Mouse (Mus musculus): ENCODE measurements around the gene Tbl3. TPM values are rescaled to one million over a fixed set of nuclear protein-coding genes. Genes with fewer than 3 reads are reported as not detected.

The Tbl3 gene
- total and polyA plus RNA-seq, 3 experiments = 103 to 111 TPM; not detected in 1

DNA sequence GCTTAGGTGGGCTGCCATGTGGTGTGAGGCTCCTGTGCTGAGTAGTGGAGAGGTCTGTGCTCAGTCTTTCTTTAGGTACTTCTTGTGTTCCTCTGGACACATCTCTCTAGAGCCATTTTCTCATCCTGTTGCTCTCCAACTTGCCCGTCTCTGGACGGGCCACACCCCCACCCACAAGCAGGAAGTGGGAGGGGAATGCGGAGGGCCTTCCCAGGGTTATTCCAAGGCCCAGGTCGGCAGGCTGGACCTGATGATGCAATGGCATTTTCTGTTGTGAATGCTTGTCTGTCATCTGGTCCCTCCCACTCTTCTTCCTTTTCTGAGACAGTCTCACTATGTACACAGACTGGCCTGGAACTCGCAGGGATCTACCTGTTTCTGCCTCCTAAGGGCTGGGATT is 35.3 kb downstream of the Tbl3 start:
- peaks cover 0 to 26% of the 10 kb centered on the region in 2 experiments; a peak in 3 of 4 replicates for H3K4me1 ChIP-seq (ENCODE audit: control insufficient read depth in 1 of 2, insufficient read depth in 2 of 2, low read length in 2 of 2)
- no peak overlapping the region for H3K4me3 ChIP-seq (ENCODE audit: control insufficient read depth in 1 of 2, insufficient read depth in 1 of 2, low read depth in 2 of 2, low read length in 2 of 2)
- H3K9me3 ChIP-seq (replicated peaks; ENCODE audit: insufficient read depth, low read length) = no peaks in the 10 kb centered on the region
- H3K79me2 ChIP-seq (ENCODE audit: control insufficient read depth, insufficient read depth, low read length, poor library complexity) = peaks cover 51% of the 10 kb centered on the region
- no peak for DNase-seq (ENCODE audit: low read depth, low spot score)
- TF ChIP-seq ETS1 (IDR thresholded peaks at IDR 0.05; ENCODE audit: low read depth, low read length) (0 out of 2 replicates have a peak, but pooled peaks have one; percentile 17), GABPA (IDR thresholded peaks at IDR 0.05; ENCODE audit: low read depth, low read length) (no peak), ELF1 (IDR thresholded peaks at IDR 0.05; ENCODE audit: low read depth, low read length) (0 out of 2 replicates have a peak, but pooled peaks have one; percentile 29), TBP (IDR thresholded peaks at IDR 0.05; ENCODE audit: low read depth, low read length) (no peak)
- H3K9ac ChIP-seq (ENCODE audit: control insufficient read depth, low read depth, low read length, poor library complexity, severe bottlenecking) = peak overlapping the region; percentile 31
- no peaks in the 10 kb centered on the region for H3K27me3 ChIP-seq (ENCODE audit: control insufficient read depth in 1 of 2, insufficient read depth in 2 of 2, low read length in 2 of 2)
- peaks cover 3 to 14% of the 10 kb centered on the region in 2 experiments; a peak in 3 of 4 replicates for H3K36me3 ChIP-seq (ENCODE audit: control insufficient read depth in 1 of 2, insufficient read depth in 2 of 2, low read length in 2 of 2)
- H3K27ac ChIP-seq (ENCODE audit: control insufficient read depth, low read depth, low read length) = peak overlapping the region; percentile 14; the same call in 1 of the 2 replicates

DNA sequence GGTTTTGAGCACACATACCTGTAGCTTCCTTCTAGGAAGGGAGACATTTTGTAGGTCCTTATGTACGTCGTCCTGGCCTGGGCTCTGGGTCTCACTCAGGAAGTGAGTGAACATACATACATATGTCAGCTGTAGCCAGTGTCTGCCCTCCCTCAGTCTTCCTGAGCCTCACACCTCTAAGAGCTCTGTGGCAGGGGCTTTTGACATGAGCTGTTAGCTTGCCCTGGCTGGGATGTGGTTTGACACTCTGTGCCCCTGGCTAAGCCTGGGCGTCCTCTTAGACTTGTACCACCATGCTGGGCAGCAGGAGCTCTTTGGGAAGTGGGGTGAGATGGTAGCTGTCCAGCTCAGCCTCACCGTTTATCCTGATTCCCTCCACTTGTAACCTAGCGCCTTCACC is 36.1 kb downstream of the Tbl3 start:
- Histone ChIP-seq H3K27ac (ENCODE audit: control insufficient read depth, low read depth, low read length) (no peak overlapping the region), H3K4me3 (ENCODE audit: control insufficient read depth in 1 of 2, insufficient read depth in 1 of 2, low read depth in 2 of 2, low read length in 2 of 2) (no peak overlapping the region; a peak in 1 of 4 replicates), H3K79me2 (ENCODE audit: control insufficient read depth, insufficient read depth, low read length, poor library complexity) (peaks cover 51% of the 10 kb centered on the region), H3K36me3 (ENCODE audit: control insufficient read depth in 1 of 2, insufficient read depth in 2 of 2, low read length in 2 of 2) (peaks cover 0 to 14% of the 10 kb centered on the region in 2 experiments; a peak in 2 of 4 replicates), H3K4me1 (ENCODE audit: control insufficient read depth in 1 of 2, insufficient read depth in 2 of 2, low read length in 2 of 2) (peaks cover 0 to 26% of the 10 kb centered on the region in 2 experiments; a peak in 3 of 4 replicates), H3K9ac (ENCODE audit: control insufficient read depth, low read depth, low read length, poor library complexity, severe bottlenecking) (no peak overlapping the region), H3K27me3 (ENCODE audit: control insufficient read depth in 1 of 2, insufficient read depth in 2 of 2, low read length in 2 of 2) (no peaks in the 10 kb centered on the region), H3K9me3 (replicated peaks; ENCODE audit: insufficient read depth, low read length) (no peaks in the 10 kb centered on the region)
- no peak for TF ChIP-seq HCFC1 (IDR thresholded peaks at IDR 0.05; ENCODE audit: low read depth, low read length)
- no peak for TF ChIP-seq TAL1 (IDR thresholded peaks at IDR 0.05; ENCODE audit: low read length)
- TF ChIP-seq ZMIZ1 (IDR thresholded peaks at IDR 0.05; ENCODE audit: low read depth, low read length) = no peak
- TF ChIP-seq MXI1 (IDR thresholded peaks at IDR 0.05; ENCODE audit: low read depth, low read length) = no peak
- no peak for TF ChIP-seq MEF2A (IDR thresholded peaks at IDR 0.05; ENCODE audit: extremely low read depth, insufficient replicate concordance, low read depth, low read length, poor library complexity, severe bottlenecking)
- no peak for TF ChIP-seq BHLHE40 (IDR thresholded peaks at IDR 0.05; ENCODE audit: borderline replicate concordance, low read depth, low read length)
- no peak for TF ChIP-seq E2F4 (IDR thresholded peaks at IDR 0.05; ENCODE audit: borderline replicate concordance, low read depth, low read length)
- no peak for TF ChIP-seq SIN3A (IDR thresholded peaks at IDR 0.05; ENCODE audit: low read length)
- TF ChIP-seq CTCF (IDR thresholded peaks at IDR 0.05 in 2 of 3, conservative IDR thresholded peaks at IDR 0.05 in 1 of 3; ENCODE audit: control insufficient read depth in 1 of 3, insufficient read depth in 1 of 3, low read depth in 2 of 3, low read length in 3 of 3, poor library complexity in 1 of 3, severe bottlenecking in 1 of 3) = no peak
- no peak for TF ChIP-seq ELF1 (IDR thresholded peaks at IDR 0.05; ENCODE audit: low read depth, low read length)
- TF ChIP-seq GABPA (IDR thresholded peaks at IDR 0.05; ENCODE audit: low read depth, low read length) = no peak
- TF ChIP-seq TCF12 (IDR thresholded peaks at IDR 0.05; ENCODE audit: low read depth, low read length) = no peak
- TF ChIP-seq MYB (IDR thresholded peaks at IDR 0.05; ENCODE audit: low read depth, low read length) = no peak
- no peak for TF ChIP-seq ZKSCAN1 (IDR thresholded peaks at IDR 0.05; ENCODE audit: low read depth, low read length)
- no peak for TF ChIP-seq TBP (IDR thresholded peaks at IDR 0.05; ENCODE audit: low read depth, low read length)
- TF ChIP-seq KAT2A (conservative IDR thresholded peaks at IDR 0.05; ENCODE audit: low read depth, low read length) = no peak
- no peak for TF ChIP-seq ETS1 (IDR thresholded peaks at IDR 0.05; ENCODE audit: low read depth, low read length)
- no peak for DNase-seq (ENCODE audit: low read depth, low spot score)

All from MEL (cell line).